Mouse (Mus musculus) myocyte (in vitro differentiated cells): Measurements from ENCODE around the gene Sh3bp1.

Experiments used
- CEBPB ChIP-seq: IDR thresholded peaks from 2 replicates; pipeline ENCODE4 v1.6.1; 2011; ENCODE audit warnings: mild to moderate bottlenecking, moderate library complexity; ENCODE audit not compliant: poor library complexity, insufficient read depth, severe bottlenecking
- E2F4 ChIP-seq: IDR thresholded peaks from one replicate; pipeline ENCODE4 v1.6.1; 2011; ENCODE audit warnings: mild to moderate bottlenecking, control low read depth, moderate library complexity; ENCODE audit not compliant: insufficient read depth
- MAX ChIP-seq: IDR thresholded peaks from one replicate; pipeline ENCODE4 v1.6.1; 2011; ENCODE audit warnings: low read depth, mild to moderate bottlenecking, control low read depth
- POLR2A ChIP-seq: IDR thresholded peaks from one replicate; pipeline ENCODE4 v1.6.1; 2011; ENCODE audit warnings: low read depth, mild to moderate bottlenecking, control low read depth, moderate library complexity; ENCODE audit not compliant: insufficient read length
- POLR2AphosphoS2 ChIP-seq: IDR thresholded peaks from one replicate; pipeline ENCODE4 v1.6.1; 2011; ENCODE audit warnings: low read depth, control low read depth; ENCODE audit not compliant: insufficient read length
- REST ChIP-seq: IDR thresholded peaks from one replicate; pipeline ENCODE4 v1.6.1; 2011; ENCODE audit warnings: mild to moderate bottlenecking, control low read depth, moderate library complexity; ENCODE audit not compliant: insufficient read depth, insufficient read length
- USF1 ChIP-seq: IDR thresholded peaks from one replicate; pipeline ENCODE4 v1.6.1; 2011; ENCODE audit warnings: low read depth, mild to moderate bottlenecking, control low read depth, moderate library complexity

- TF ChIP-seq USF1, result no peak
- TF ChIP-seq CEBPB, result no peak
- peak; percentile 40 for TF ChIP-seq POLR2A
- no peak for TF ChIP-seq REST
- peak; percentile 70 for TF ChIP-seq POLR2AphosphoS2
- no peak for TF ChIP-seq E2F4
- TF ChIP-seq MAX, result no peak
Measured at GRCm38 (mm10) chr15:78850059-78850824, 49.3 kb upstream of the Sh3bp1 start.
